Mouse (Mus musculus) cerebellum, adult 2 months (tissue): ENCODE measurements around the gene A130010J15Rik.

ENCODE experiments used
- CTCF ChIP-seq: fragments of 200-500 bp; IDR thresholded peaks from 2 replicates; pipeline ENCODE4 v1.5.1; 2011; ENCODE audit warnings: low read depth, mild to moderate bottlenecking, control low read depth, low read length, moderate library complexity, borderline replicate concordance; ENCODE audit not compliant: insufficient read depth
- POLR2A ChIP-seq: fragments of 200-500 bp; IDR thresholded peaks from 2 replicates; pipeline ENCODE4 v1.6.1; 2011; ENCODE audit warnings: low read length, control low read depth, borderline replicate concordance; ENCODE audit not compliant: insufficient read depth

GRCm38 (mm10) chr1:193144516-193144915, 23.3 kb upstream of the A130010J15Rik start:
- no peak for TF ChIP-seq CTCF
- TF ChIP-seq POLR2A, result no peak
